Mouse (Mus musculus) midbrain, embryonic 11.5 days (tissue): ENCODE data around the gene Trp73. TPM values are rescaled to one million over a fixed set of nuclear protein-coding genes. Genes with fewer than 3 reads are reported as not detected.

ENCODE experiments used
- ATAC-seq: fragments of 200-750 bp; cut with Nextera tagmentation; 2 replicates; pipeline ENCODE4 v1.8.0; 2017; ENCODE audit warnings: moderate TSS enrichment, moderate library complexity; ENCODE audit not compliant: low FRiP score
- DNase-seq: peaks from one replicate; pipeline ENCODE4 v3.0.0; 2015; ENCODE audit warnings: low spot score; ENCODE audit errors: missing footprints
- H3K27ac ChIP-seq: fragments of 300-500 bp; sonication (generic); 2 replicates; pipeline ENCODE4 v1.5.1; 2014; ENCODE audit warnings: low read depth, low read length
- H3K27me3 ChIP-seq: fragments of 300-500 bp; sonication (generic); 2 replicates; pipeline ENCODE4 v1.6.1; 2014; ENCODE audit warnings: mild to moderate bottlenecking, low read length, moderate library complexity, mixed read lengths; ENCODE audit not compliant: control insufficient read depth, insufficient read depth
- H3K36me3 ChIP-seq: fragments of 300-500 bp; sonication (generic); 2 replicates; pipeline ENCODE4 v1.6.1; 2014; ENCODE audit warnings: mild to moderate bottlenecking, low read length, moderate library complexity, mixed read lengths; ENCODE audit not compliant: control insufficient read depth, insufficient read depth
- H3K4me1 ChIP-seq: fragments of 300-500 bp; sonication (generic); 2 replicates; pipeline ENCODE4 v1.6.1; 2014; ENCODE audit warnings: low read length; ENCODE audit not compliant: control insufficient read depth, insufficient read depth
- H3K4me2 ChIP-seq: fragments of 300-500 bp; sonication (generic); 2 replicates; pipeline ENCODE4 v1.6.1; 2014; ENCODE audit warnings: mild to moderate bottlenecking, moderate library complexity
- H3K4me3 ChIP-seq: fragments of 300-500 bp; sonication (generic); 2 replicates; pipeline ENCODE4 v1.5.1; 2014; ENCODE audit warnings: low read depth, low read length
- H3K9ac ChIP-seq: fragments of 300-500 bp; sonication (generic); 2 replicates; pipeline ENCODE4 v1.6.1; 2014; ENCODE audit warnings: low read length
- H3K9me3 ChIP-seq: fragments of 300-500 bp; sonication (generic); 2 replicates; pipeline ENCODE4 v1.6.1; 2016; ENCODE audit warnings: low read length; ENCODE audit not compliant: control insufficient read depth
- WGBS: fragments of 180-500 bp; shearing (Covaris S2); extraction: QIAGEN DNeasy Blood & Tissue Kit; methylation state at CpG from one replicate; pipeline ENCODE4 v1.1.7; 2014; 5-methylcytosine and 5-hydroxymethylcytosine counted together
- polyA plus RNA-seq: library from polyadenylated mRNA; unstranded; fragments of >200 nt; fragmentation: Nextera tagmentation; extraction: Ambion mirVana; gene quantifications from 2 replicates; pipeline ENCODE4 v1.2.1, GENCODE M21; 2014

The Trp73 gene
- 0.15 and 0.51 TPM in 2 replicates for polyA plus RNA-seq

DNA sequence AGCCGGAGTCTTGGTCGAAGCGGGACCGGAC is at the start of gene Trp73:
Gene Trp73 (minus strand): TSS at position 27 of the 31 bp plus-strand sequence.
- peak within 1 kb of the TSS; percentile 43 for H3K4me3 ChIP-seq
- H3K9ac ChIP-seq = peak within 1 kb of the TSS; percentile 56
- no peak within 1 kb of the TSS for H3K27ac ChIP-seq
- H3K36me3 ChIP-seq = no peaks in the 10 kb centered on the region
- H3K4me2 ChIP-seq = peak within 1 kb of the TSS; percentile 89
- no CpG with 5 or more reads among the region's 4 CpGs for WGBS
- peaks cover 22% of the 10 kb centered on the region for H3K4me1 ChIP-seq
- DNase-seq = no peak
- no peak for ATAC-seq
- H3K9me3 ChIP-seq = no peaks in the 10 kb centered on the region
- H3K27me3 ChIP-seq = peaks cover 49% of the 10 kb centered on the region

DNA sequence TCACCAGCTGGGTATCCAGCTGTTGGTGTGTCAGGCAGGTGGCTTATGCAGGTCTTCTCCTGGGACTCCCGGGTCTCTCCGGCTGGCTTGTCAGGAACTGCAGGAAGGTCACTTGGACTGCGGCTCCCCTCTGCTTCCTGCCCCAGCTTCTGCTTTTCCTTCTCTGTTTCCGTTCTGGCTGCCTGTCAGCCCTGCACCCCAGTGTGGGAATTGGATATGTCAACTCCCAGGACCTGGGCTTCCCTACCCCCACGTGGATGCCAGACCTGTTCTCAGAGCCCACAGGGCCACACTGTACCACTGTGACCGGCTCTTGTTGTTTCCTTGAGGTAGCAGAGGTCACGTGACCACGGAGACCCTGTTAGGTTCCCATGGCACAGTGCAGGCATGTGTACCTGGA is 48.9 kb upstream of the Trp73 start:
- H3K9me3 ChIP-seq = no peaks in the 10 kb centered on the region
- no peaks in the 10 kb centered on the region for H3K27me3 ChIP-seq
- no peaks in the 10 kb centered on the region for H3K4me1 ChIP-seq
- no peak overlapping the region for H3K4me3 ChIP-seq
- no peak overlapping the region for H3K9ac ChIP-seq
- no peak overlapping the region for H3K27ac ChIP-seq
- 78% methylated on average over 8 of the region's 8 CpGs for WGBS
- ATAC-seq (no peak), DNase-seq (no peak)
- H3K36me3 ChIP-seq = no peaks in the 10 kb centered on the region; the same call in 1 of the 2 replicates
- no peak overlapping the region for H3K4me2 ChIP-seq

DNA sequence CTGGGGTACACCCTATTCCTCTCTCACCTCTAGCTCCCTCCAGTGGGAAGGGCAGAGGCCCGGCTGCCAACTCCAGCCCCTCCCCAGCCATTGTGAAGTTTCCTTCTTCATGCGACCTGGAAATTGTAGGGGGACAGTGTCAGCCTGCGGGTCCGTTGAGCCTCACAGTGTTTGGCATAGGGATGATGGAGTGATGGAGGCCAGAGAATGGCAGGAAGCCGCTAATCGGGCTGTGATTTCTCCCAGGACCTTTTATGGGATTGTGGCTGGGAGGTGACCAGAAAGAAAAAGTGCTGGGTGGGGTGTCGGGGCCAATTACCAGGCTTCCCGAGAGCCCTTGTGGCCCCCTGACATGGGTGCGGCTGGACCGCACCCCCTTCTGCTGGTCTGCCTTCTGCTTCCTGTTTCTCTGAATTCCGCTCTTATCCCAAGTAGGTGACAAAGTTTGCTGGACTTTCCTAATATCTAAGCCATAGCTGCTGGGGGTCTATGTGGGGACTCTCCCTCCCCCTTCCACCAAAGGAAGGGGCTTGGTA is 46.1 kb upstream of the Trp73 start:
- Histone ChIP-seq H3K4me2 (no peak overlapping the region), H3K9me3 (no peaks in the 10 kb centered on the region), H3K27me3 (no peaks in the 10 kb centered on the region), H3K4me3 (no peak overlapping the region), H3K36me3 (no peaks in the 10 kb centered on the region; the same call in 1 of the 2 replicates), H3K27ac (no peak overlapping the region), H3K9ac (no peak overlapping the region), H3K4me1 (no peaks in the 10 kb centered on the region)
- DNase-seq (no peak), ATAC-seq (no peak)
- 83% methylated on average over 11 of the region's 11 CpGs for WGBS

DNA sequence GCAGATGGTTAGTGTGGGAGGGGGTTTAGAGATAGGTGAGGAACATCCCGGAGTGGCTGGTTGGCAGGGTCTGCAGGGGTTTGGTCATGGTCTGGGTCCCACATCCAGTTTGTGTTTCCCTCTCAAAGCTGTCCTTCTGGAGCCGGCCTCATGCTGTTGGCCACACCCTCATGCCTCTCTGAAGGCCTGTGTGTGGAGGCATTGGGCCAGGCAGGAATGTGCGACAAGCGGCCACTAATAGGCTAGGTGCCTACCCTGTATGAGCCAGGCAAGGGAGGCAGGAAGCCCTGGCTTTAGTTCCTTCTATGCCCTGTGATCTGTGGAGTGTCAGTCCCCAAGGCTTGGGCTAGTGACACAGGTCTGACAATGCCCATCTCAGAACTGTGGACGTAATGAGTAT is 45.0 kb upstream of the Trp73 start:
- H3K4me2 ChIP-seq = no peak overlapping the region
- DNase-seq (no peak), ATAC-seq (no peak)
- H3K27me3 ChIP-seq = no peaks in the 10 kb centered on the region
- no peaks in the 10 kb centered on the region for H3K4me1 ChIP-seq
- WGBS = 79% methylated on average over 5 of the region's 5 CpGs
- no peak overlapping the region for H3K9ac ChIP-seq
- H3K4me3 ChIP-seq = no peak overlapping the region
- H3K36me3 ChIP-seq = no peaks in the 10 kb centered on the region; the same call in 1 of the 2 replicates
- no peaks in the 10 kb centered on the region for H3K9me3 ChIP-seq
- H3K27ac ChIP-seq = no peak overlapping the region

DNA sequence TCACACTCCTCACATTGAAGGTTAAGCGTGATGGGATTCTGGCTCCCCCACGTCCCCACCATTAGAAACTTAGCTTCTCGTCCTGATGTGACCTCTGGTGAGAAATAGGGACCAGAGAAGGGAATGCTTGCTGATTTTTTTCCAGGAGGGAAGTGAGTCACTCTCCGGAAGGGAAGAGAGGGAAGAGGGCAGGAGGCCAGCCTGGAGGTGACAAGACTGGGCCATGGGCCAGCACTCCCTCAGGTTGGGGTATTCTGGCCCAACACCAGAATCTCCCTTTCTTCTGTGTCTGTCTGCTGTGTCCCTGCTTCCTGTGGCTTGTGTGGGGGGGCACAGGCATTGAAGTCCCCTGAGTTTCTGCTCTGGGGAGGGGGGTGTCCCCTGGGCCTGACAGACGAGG is 43.6 kb upstream of the Trp73 start:
- H3K4me1 ChIP-seq = no peaks in the 10 kb centered on the region
- no peaks in the 10 kb centered on the region; the same call in 1 of the 2 replicates for H3K36me3 ChIP-seq
- H3K27me3 ChIP-seq = no peaks in the 10 kb centered on the region
- 83% methylated on average over 5 of the region's 5 CpGs for WGBS
- H3K9me3 ChIP-seq = no peaks in the 10 kb centered on the region
- H3K4me3 ChIP-seq = no peak overlapping the region
- H3K27ac ChIP-seq = no peak overlapping the region
- DNase-seq (no peak), ATAC-seq (no peak)
- H3K4me2 ChIP-seq = no peak overlapping the region
- H3K9ac ChIP-seq = no peak overlapping the region

DNA sequence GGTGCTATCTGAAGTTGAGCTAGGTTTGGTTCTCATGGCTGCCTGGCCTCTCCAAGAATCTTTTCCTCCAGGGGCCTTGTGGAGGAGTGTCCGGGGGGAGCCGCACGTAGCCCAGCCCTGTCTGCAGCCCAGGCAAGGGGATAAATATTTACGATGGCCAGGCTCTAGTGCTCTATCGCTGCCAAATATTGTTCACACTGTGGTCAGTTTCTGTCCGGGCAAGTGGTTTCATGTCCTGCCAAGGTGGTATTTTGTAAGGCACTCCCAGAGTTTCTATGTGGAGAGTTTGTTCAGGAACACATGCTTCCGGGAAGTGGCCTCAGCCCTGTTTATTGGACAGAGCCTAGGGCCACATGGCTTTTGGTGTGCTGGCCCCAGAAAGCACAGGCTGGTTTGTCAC is 41.0 kb upstream of the Trp73 start:
- H3K9me3 ChIP-seq = no peaks in the 10 kb centered on the region
- H3K9ac ChIP-seq = no peak overlapping the region
- no peaks in the 10 kb centered on the region; the same call in 1 of the 2 replicates for H3K36me3 ChIP-seq
- H3K4me2 ChIP-seq = no peak overlapping the region
- ATAC-seq (no peak), DNase-seq (no peak)
- no peak overlapping the region for H3K27ac ChIP-seq
- WGBS = 94% methylated on average over 7 of the region's 7 CpGs
- no peaks in the 10 kb centered on the region for H3K4me1 ChIP-seq
- no peak overlapping the region for H3K4me3 ChIP-seq
- no peaks in the 10 kb centered on the region for H3K27me3 ChIP-seq

DNA sequence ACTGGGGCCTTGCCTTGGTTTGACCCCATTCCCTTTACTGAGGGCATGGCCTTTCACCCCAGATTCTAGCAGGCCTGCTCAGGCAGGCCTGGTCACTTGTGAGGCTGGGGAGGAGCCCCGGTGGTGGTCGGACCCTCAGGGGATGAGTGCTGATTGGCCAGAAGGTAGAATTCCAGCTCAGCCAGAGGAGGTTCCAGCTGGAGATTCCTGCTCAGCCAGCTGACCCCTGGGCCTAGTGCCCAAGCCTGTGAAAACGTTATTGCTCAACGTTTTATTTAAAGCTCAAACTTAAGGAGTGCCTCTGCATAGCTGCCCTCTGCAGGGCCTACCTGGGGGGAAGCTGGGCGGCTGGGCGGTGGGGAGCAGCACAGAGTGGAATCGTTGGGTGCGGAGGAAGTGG is 37.2 kb upstream of the Trp73 start:
- H3K4me1 ChIP-seq = peaks cover 4% of the 10 kb centered on the region; the same call in 1 of the 2 replicates

DNA sequence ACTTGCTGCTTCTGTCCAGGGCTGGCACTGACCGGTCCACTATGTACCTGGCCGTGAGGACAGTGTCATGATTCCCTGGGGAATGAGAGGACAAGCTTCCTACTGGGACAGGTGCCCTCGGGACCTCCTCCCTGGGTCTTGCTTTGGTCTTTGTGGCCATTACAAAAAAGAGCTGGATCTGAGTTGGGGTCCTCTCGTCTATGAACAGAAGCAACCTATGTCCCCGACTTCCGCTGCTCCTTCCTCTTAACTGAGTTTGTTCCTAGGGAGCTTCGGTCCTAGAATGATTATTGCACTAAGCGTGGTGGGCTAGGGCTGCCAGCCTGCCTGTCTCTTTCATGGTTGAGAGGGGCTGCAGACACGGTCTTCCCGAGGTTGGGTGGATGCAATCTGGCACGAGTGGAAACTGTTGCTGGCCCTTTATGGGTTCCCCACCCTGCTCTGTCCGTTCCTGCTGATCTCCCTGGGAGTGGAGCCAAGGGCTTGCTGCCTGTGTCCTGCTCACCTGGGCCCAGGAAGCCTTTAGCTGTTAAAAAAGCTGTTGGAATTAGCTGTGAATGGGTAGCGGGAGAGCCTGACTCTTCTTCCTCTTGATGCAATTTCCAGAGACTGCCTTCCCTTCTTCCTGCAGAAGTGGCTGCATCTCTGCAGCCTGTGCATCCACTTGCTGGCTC is 32.1 kb upstream of the Trp73 start:
- WGBS = 42% methylated on average over 13 of the region's 13 CpGs
- peak overlapping the region; percentile 57 for H3K4me3 ChIP-seq
- ATAC-seq (no peak), DNase-seq (peak; percentile 90)
- peak overlapping the region; percentile 95 for H3K4me2 ChIP-seq
- H3K27me3 ChIP-seq = peaks cover 29% of the 10 kb centered on the region
- H3K9me3 ChIP-seq = no peaks in the 10 kb centered on the region
- H3K36me3 ChIP-seq = no peaks in the 10 kb centered on the region
- peak overlapping the region; percentile 73 for H3K9ac ChIP-seq
- no peak overlapping the region for H3K27ac ChIP-seq
- H3K4me1 ChIP-seq = peaks cover 16% of the 10 kb centered on the region

More for the DNA sequence above, 37.2 kb upstream of the Trp73 start:
- no peak overlapping the region for H3K4me2 ChIP-seq
- no peaks in the 10 kb centered on the region for H3K9me3 ChIP-seq
- no peaks in the 10 kb centered on the region for H3K36me3 ChIP-seq
- H3K4me3 ChIP-seq = no peak overlapping the region
- H3K27me3 ChIP-seq = no peaks in the 10 kb centered on the region; the same call in none of the 2 replicates
- H3K27ac ChIP-seq = no peak overlapping the region
- WGBS = 75% methylated on average over 8 of the region's 8 CpGs
- H3K9ac ChIP-seq = no peak overlapping the region
- ATAC-seq = no peak
- DNase-seq = no peak

DNA sequence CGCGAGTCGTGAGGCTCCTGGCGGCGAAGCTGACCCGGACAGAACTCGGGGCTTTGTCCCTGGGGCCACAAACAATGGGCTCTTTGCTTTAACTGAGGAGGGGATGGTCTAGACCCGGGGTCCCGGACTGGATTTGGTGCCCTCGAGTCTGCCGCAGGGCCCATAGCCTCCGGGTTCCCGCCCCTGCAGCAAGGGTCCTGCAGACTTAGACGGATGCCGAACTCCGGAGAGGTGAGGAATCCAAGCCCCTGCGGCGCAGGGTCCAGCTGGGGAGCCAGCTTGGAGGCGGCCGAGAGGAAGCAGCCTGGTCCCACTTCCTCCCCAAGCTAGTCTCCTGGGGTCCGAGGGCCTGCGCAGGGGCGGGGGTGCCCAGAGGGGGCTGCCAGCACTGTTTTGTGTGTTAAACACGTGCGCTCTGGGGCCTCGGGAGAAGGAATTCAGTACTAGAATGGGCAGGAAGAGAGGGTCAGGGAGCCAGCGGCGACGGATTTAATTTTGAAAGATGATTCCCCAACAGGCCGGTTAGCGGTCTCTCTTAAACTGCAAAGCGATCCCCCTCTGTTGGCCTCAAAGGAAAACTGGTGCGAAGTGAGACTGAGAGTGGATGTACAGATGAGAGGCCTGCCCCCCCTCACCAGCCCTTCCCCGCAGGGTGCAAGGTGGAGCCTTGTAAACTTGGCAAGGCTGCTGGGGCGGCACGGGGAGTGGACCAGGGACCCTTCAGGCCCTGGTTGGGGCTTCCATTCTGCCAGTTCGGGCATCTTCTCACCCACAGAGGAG is 31.3 kb upstream of the Trp73 start:
- WGBS = 1% methylated on average over 37 of the region's 37 CpGs
- no peak overlapping the region; the same call in 1 of the 2 replicates for H3K27ac ChIP-seq
- no peaks in the 10 kb centered on the region for H3K36me3 ChIP-seq
- H3K4me1 ChIP-seq = peaks cover 16% of the 10 kb centered on the region
- peak overlapping the region; percentile 73 for H3K9ac ChIP-seq
- peak overlapping the region; percentile 95 for H3K4me2 ChIP-seq
- peak overlapping the region; percentile 57 for H3K4me3 ChIP-seq
- no peaks in the 10 kb centered on the region for H3K9me3 ChIP-seq
- DNase-seq (peak; percentile 96), ATAC-seq (peak; percentile 56)
- H3K27me3 ChIP-seq = peaks cover 29% of the 10 kb centered on the region
